8 mouse cellular contexts compared by ENCODE assay signal in genomic region chr17:46160090-46160662, GRCm38 (mm10). TPM values are rescaled to one million over a fixed set of nuclear protein-coding genes. Genes with fewer than 3 reads are reported as not detected.
DNase-seq lines count a peak whose midpoint lies in the region; ATAC-seq and TF ChIP-seq lines count a peak whose summit lies in the region.

No protein-coding gene starts in this region.

- no peaks in the 10 kb centered on the region for H3K27me3 ChIP-seq in hindbrain, embryonic 10.5 days (ENCODE audit: insufficient read depth, poor library complexity, severe bottlenecking)
- no peaks in the 10 kb centered on the region for H3K27me3 ChIP-seq in lung, postnatal 0 days (replicated peaks; ENCODE audit: insufficient read depth, low read length)

- peak overlapping the region; percentile 68 for H3K4me3 ChIP-seq in hindbrain, embryonic 10.5 days
- peak overlapping the region; percentile 72 for H3K4me3 ChIP-seq in lung, postnatal 0 days (ENCODE audit: low read depth, low read length)

- H3K4me2 ChIP-seq in lung, postnatal 0 days (replicated peaks; ENCODE audit: low read depth, low read length) = peak overlapping the region; percentile 69

- H3K9me3 ChIP-seq in hindbrain, embryonic 10.5 days = no peaks in the 10 kb centered on the region
- no peaks in the 10 kb centered on the region for H3K9me3 ChIP-seq in lung, postnatal 0 days (ENCODE audit: low read length)

- peaks cover 26% of the 10 kb centered on the region for H3K36me3 ChIP-seq in hindbrain, embryonic 10.5 days
- H3K36me3 ChIP-seq in lung, postnatal 0 days (ENCODE audit: insufficient read depth, low read length) = peaks cover 6% of the 10 kb centered on the region

- ATAC-seq in frontal cortex, adult (ENCODE audit: low TSS enrichment) = peak; percentile 58
- peak; percentile 68 for ATAC-seq in lung, postnatal 0 days

- peak overlapping the region; percentile 92 for H3K27ac ChIP-seq in hindbrain, embryonic 10.5 days
- H3K27ac ChIP-seq in lung, postnatal 0 days (ENCODE audit: low read length) = peak overlapping the region; percentile 90

- peaks cover 30% of the 10 kb centered on the region for H3K4me1 ChIP-seq in hindbrain, embryonic 10.5 days (replicated peaks)
- H3K4me1 ChIP-seq in lung, postnatal 0 days (ENCODE audit: insufficient read depth, low read depth, low read length) = peaks cover 3% of the 10 kb centered on the region; the same call in 1 of the 2 replicates

- peak; percentile 40 for TF ChIP-seq EP300 in lung, postnatal 0 days (IDR thresholded peaks at IDR 0.05)

- under 1% methylated on average over 16 of the region's 16 CpGs for WGBS in hindbrain, embryonic 10.5 days
- 2% methylated on average over 16 of the region's 16 CpGs for WGBS in lung, postnatal 0 days

- DNase-seq in MEL-GATA-1-ER (ENCODE audit: extremely low read depth, low read depth) = peak; percentile 92
- DNase-seq in cerebellum, adult 9-10 months = peak; percentile 90
- peak; percentile 85 for DNase-seq in hindbrain, embryonic 10.5 days (ENCODE audit: low spot score)
- DNase-seq in layer of hippocampus, adult 9-11 months = peak; percentile 88
- DNase-seq in lung, postnatal 0 days (ENCODE audit: low spot score) = peak; percentile 98
- peak; percentile 88 for DNase-seq in ovary, postnatal 14 days (ENCODE audit: low spot score)
- DNase-seq in thymus, postnatal 25 days = peak; percentile 94

- H3K9ac ChIP-seq in lung, postnatal 0 days (replicated peaks; ENCODE audit: low read depth) = no peak overlapping the region; the same call in 1 of the 2 replicates

- TF ChIP-seq CTCF in lung, postnatal 0 days (IDR thresholded peaks at IDR 0.05) = peak; percentile 63

RNA-seq across cellular contexts. Expression of gene Gtpbp2, which starts 0.7 kb away (rescaled TPM):
- 32.6 and 37.8 TPM in 2 replicates for polyA plus RNA-seq in hindbrain, embryonic 10.5 days (2016; fragmentation: Nextera tagmentation; extraction: Ambion mirVana)
- polyA plus RNA-seq in lung, postnatal 0 days (2015; fragmentation: Nextera tagmentation; extraction: Ambion mirVana) = 38.8 and 39.5 TPM in 2 replicates

RNA-seq across cellular contexts. Expression of gene Mad2l1bp, which starts 6.8 kb away (rescaled TPM):
- polyA plus RNA-seq in hindbrain, embryonic 10.5 days (2016; fragmentation: Nextera tagmentation; extraction: Ambion mirVana) = 38.7 and 38.9 TPM in 2 replicates
- 43.5 and 44.6 TPM in 2 replicates for polyA plus RNA-seq in lung, postnatal 0 days (2015; fragmentation: Nextera tagmentation; extraction: Ambion mirVana)

RNA-seq across cellular contexts. Expression of gene Rsph9, which starts 16.2 kb away (rescaled TPM):
- polyA plus RNA-seq in hindbrain, embryonic 10.5 days (2016; fragmentation: Nextera tagmentation; extraction: Ambion mirVana) = 14.5 and 20.5 TPM in 2 replicates
- polyA plus RNA-seq in lung, postnatal 0 days (2015; fragmentation: Nextera tagmentation; extraction: Ambion mirVana) = 31.7 and 32.4 TPM in 2 replicates

RNA-seq across cellular contexts. Expression of gene Polh, which starts 42.3 kb away (rescaled TPM):
- polyA plus RNA-seq in hindbrain, embryonic 10.5 days (2016; fragmentation: Nextera tagmentation; extraction: Ambion mirVana) = 13.0 and 13.1 TPM in 2 replicates
- 6.6 and 8.6 TPM in 2 replicates for polyA plus RNA-seq in lung, postnatal 0 days (2015; fragmentation: Nextera tagmentation; extraction: Ambion mirVana)

RNA-seq across cellular contexts. Expression of gene Xpo5, which starts 42.4 kb away (rescaled TPM):
- polyA plus RNA-seq in hindbrain, embryonic 10.5 days (2016; fragmentation: Nextera tagmentation; extraction: Ambion mirVana) = 59.2 and 66.8 TPM in 2 replicates
- polyA plus RNA-seq in lung, postnatal 0 days (2015; fragmentation: Nextera tagmentation; extraction: Ambion mirVana) = 14.8 and 16.2 TPM in 2 replicates

Comparison
In these comparisons a context has a peak if more than half of its experiments do, and no peak if none do; other contexts are left out.
1. Peak in every context shown above with its lines: DNase-seq, ATAC-seq, H3K4me3 ChIP-seq and H3K27ac ChIP-seq.